ENCODE assay signal across 15 mouse cellular contexts in genomic region chr8:111445558-111445957, GRCm38 (mm10). TPM values are rescaled to one million over a fixed set of nuclear protein-coding genes. Genes with fewer than 3 reads are reported as not detected.
DNase-seq lines count a peak whose midpoint lies in the region; ATAC-seq lines count a peak whose summit lies in the region.
"Had no signal": no experiment of that assay in that cellular context is flagged by ENCODE, and none has a peak within 500 bp of the region (broad histone marks: within the 10 kb centered on the region; RNA-seq: fewer than 3 reads in every experiment).

No protein-coding gene starts in this region.

- H3K36me3 ChIP-seq in heart, embryonic 10.5 days, result peaks cover 13% of the 10 kb centered on the region; the same call in 1 of the 2 replicates
- H3K36me3 ChIP-seq in stomach, embryonic 16.5 days (ENCODE audit: control insufficient read depth, insufficient read depth, low read length), result no peaks in the 10 kb centered on the region
- H3K36me3 ChIP-seq in forebrain, embryonic 10.5 days (replicated peaks), result peaks cover 5% of the 10 kb centered on the region
- 0 out of 2 replicates have a peak, but pooled peaks cover 5% of the 10 kb centered on the region for H3K36me3 ChIP-seq in forebrain, embryonic 14.5 days (ENCODE audit: control insufficient read depth, insufficient read depth, low read length)

- H3K4me2 ChIP-seq in stomach, embryonic 16.5 days (ENCODE audit: low read depth, low read length), result no peak overlapping the region
- H3K4me2 ChIP-seq in forebrain, embryonic 14.5 days (ENCODE audit: low read length), result no peak overlapping the region
- H3K4me2 ChIP-seq: neural tube, embryonic 13.5 days had no signal

- 0 out of 2 replicates have a peak, but pooled peaks have one; percentile 44 for ATAC-seq in stomach, embryonic 16.5 days (ENCODE audit: insufficient read depth, low FRiP score)
- ATAC-seq in forebrain, embryonic 14.5 days, result no peak

- H3K9me3 ChIP-seq in heart, embryonic 10.5 days, result no peaks in the 10 kb centered on the region
- no peaks in the 10 kb centered on the region for H3K9me3 ChIP-seq in stomach, embryonic 16.5 days (replicated peaks; ENCODE audit: control insufficient read depth, low read length)
- no peaks in the 10 kb centered on the region for H3K9me3 ChIP-seq in forebrain, embryonic 10.5 days
- no peaks in the 10 kb centered on the region for H3K9me3 ChIP-seq in forebrain, embryonic 14.5 days (replicated peaks; ENCODE audit: control insufficient read depth, low read length)
- H3K9me3 ChIP-seq: megakaryocyte, embryonic 14.5 days; neural tube, embryonic 13.5 days had no signal

- peak overlapping the region; percentile 72 for H3K27ac ChIP-seq in heart, embryonic 10.5 days
- H3K27ac ChIP-seq in stomach, embryonic 16.5 days (ENCODE audit: low read length), result peak overlapping the region; percentile 38; the same call in 1 of the 2 replicates
- no peak overlapping the region for H3K27ac ChIP-seq in forebrain, embryonic 10.5 days
- no peak overlapping the region for H3K27ac ChIP-seq in forebrain, embryonic 14.5 days (ENCODE audit: low read depth, low read length)
- H3K27ac ChIP-seq: neural tube, embryonic 13.5 days had no signal

- H3K9ac ChIP-seq in stomach, embryonic 16.5 days (ENCODE audit: low read length), result no peak overlapping the region
- H3K9ac ChIP-seq in forebrain, embryonic 14.5 days (ENCODE audit: low read length), result no peak overlapping the region
- H3K9ac ChIP-seq: neural tube, embryonic 13.5 days had no signal

- no peak overlapping the region; the same call in 1 of the 2 replicates for H3K4me3 ChIP-seq in heart, embryonic 10.5 days
- H3K4me3 ChIP-seq in stomach, embryonic 16.5 days (replicated peaks; ENCODE audit: low read length), result no peak overlapping the region
- H3K4me3 ChIP-seq in forebrain, embryonic 10.5 days, result no peak overlapping the region
- no peak overlapping the region for H3K4me3 ChIP-seq in forebrain, embryonic 14.5 days (ENCODE audit: low read depth, low read length)
- H3K4me3 ChIP-seq: erythroblast, embryonic 14.5 days; megakaryocyte, embryonic 14.5 days; neural tube, embryonic 13.5 days had no signal

- 66% methylated on average over 18 of the region's 18 CpGs for WGBS in heart, embryonic 10.5 days
- WGBS in stomach, embryonic 16.5 days, result 69% methylated on average over 18 of the region's 18 CpGs
- WGBS in forebrain, embryonic 10.5 days, result 87% methylated on average over 18 of the region's 18 CpGs
- WGBS in forebrain, embryonic 14.5 days, result 92% methylated on average over 18 of the region's 18 CpGs

- H3K4me1 ChIP-seq in heart, embryonic 10.5 days, result peaks cover 16% of the 10 kb centered on the region
- H3K4me1 ChIP-seq in stomach, embryonic 16.5 days (ENCODE audit: control insufficient read depth, insufficient read depth, low read length), result no peaks in the 10 kb centered on the region
- H3K4me1 ChIP-seq in forebrain, embryonic 10.5 days, result no peaks in the 10 kb centered on the region
- no peaks in the 10 kb centered on the region for H3K4me1 ChIP-seq in forebrain, embryonic 14.5 days (ENCODE audit: control insufficient read depth, insufficient read depth, low read length)
- H3K4me1 ChIP-seq: neural tube, embryonic 13.5 days had no signal

- H3K27me3 ChIP-seq in heart, embryonic 10.5 days (ENCODE audit: insufficient read depth, poor library complexity, severe bottlenecking), result 0 out of 2 replicates have a peak, but pooled peaks cover 5% of the 10 kb centered on the region
- H3K27me3 ChIP-seq in stomach, embryonic 16.5 days (ENCODE audit: control insufficient read depth, insufficient read depth, low read length), result no peaks in the 10 kb centered on the region
- no peaks in the 10 kb centered on the region for H3K27me3 ChIP-seq in forebrain, embryonic 10.5 days (ENCODE audit: poor library complexity, severe bottlenecking)
- no peaks in the 10 kb centered on the region for H3K27me3 ChIP-seq in forebrain, embryonic 14.5 days (replicated peaks; ENCODE audit: control insufficient read depth, insufficient read depth, low read length)
- H3K27me3 ChIP-seq: neural tube, embryonic 13.5 days had no signal

- peak; percentile 30 to 39 for DNase-seq in heart, adult 18-20 months
- DNase-seq in heart, adult 8-10 months (ENCODE audit: low spot score), result no peak
- no peak for DNase-seq in heart, embryonic 10.5 days (ENCODE audit: low spot score)
- peak; percentile 74 for DNase-seq in liver
- DNase-seq in forebrain, embryonic 10.5 days (ENCODE audit: extremely low spot score, low spot score), result no peak
- no peak for DNase-seq in forebrain, embryonic 14.5 days (ENCODE audit: low spot score)
- no peak for DNase-seq in urinary bladder, postnatal 25 days (ENCODE audit: low spot score)
- DNase-seq: B cell, adult 2 months; cerebellum, adult 9-11 months; gastrocnemius, postnatal 36 days had no signal

RNA-seq across cellular contexts. Expression of gene Fa2h, which starts 51.9 kb away (rescaled TPM):
- total RNA-seq in heart, adult 18-20 months (2021), result under 1 TPM in 1 of 2 experiments, not detected in 1; 0.21 TPM
- under 1 TPM; 0.16 to 0.69 (median 0.21) TPM for total RNA-seq in heart, adult 8-10 months (2022)
- not detected in 2 replicates for polyA plus RNA-seq in heart, embryonic 10.5 days (2016; fragmentation: Nextera tagmentation; extraction: Ambion mirVana)
- 5.9 and 7.9 TPM in 2 replicates for polyA plus RNA-seq in stomach, embryonic 16.5 days (2015; fragmentation: Nextera tagmentation; extraction: Ambion mirVana)
- polyA plus RNA-seq in forebrain, embryonic 10.5 days (2016; fragmentation: Nextera tagmentation; extraction: Ambion mirVana), result not detected in 2 replicates
- polyA plus RNA-seq in forebrain, embryonic 14.5 days (2014; fragmentation: Nextera tagmentation; extraction: Ambion mirVana), result 0.23 TPM in 1 of 2 replicates, not detected in the other
- polyA plus RNA-seq: erythroblast, embryonic 14.5 days; limb, embryonic 11.5 days had no signal

Comparison
In these comparisons a context has a peak if more than half of its experiments do, and no peak if none do; other contexts are left out.
1. DNase-seq: peak in heart, adult 18-20 months (2 of 2) and liver (single experiment); none in heart, adult 8-10 months (single experiment), heart, embryonic 10.5 days (single experiment), forebrain, embryonic 10.5 days (single experiment), forebrain, embryonic 14.5 days (single experiment) and urinary bladder, postnatal 25 days (single experiment).
2. H3K27ac ChIP-seq: peak in heart, embryonic 10.5 days (single experiment) and stomach, embryonic 16.5 days (single experiment); none in forebrain, embryonic 10.5 days (single experiment) and forebrain, embryonic 14.5 days (single experiment).